In genomic region chr7:40067378-40067777, GRCm38 (mm10) we compare ENCODE assay signal across 24 mouse cellular contexts.
"Had no signal": no experiment of that assay in that cellular context is flagged by ENCODE, and none has a peak within 500 bp of the region (broad histone marks: within the 10 kb centered on the region; RNA-seq: fewer than 3 reads in every experiment).

No protein-coding gene starts in this region.

- H3K9ac ChIP-seq: heart, embryonic 13.5 days; heart, embryonic 15.5 days; hindbrain, embryonic 12.5 days; hindbrain, embryonic 14.5 days; intestine, embryonic 15.5 days; limb, embryonic 13.5 days; limb, embryonic 15.5 days; liver, embryonic 12.5 days; liver, embryonic 14.5 days had no signal

- H3K4me2 ChIP-seq: heart, embryonic 13.5 days; heart, embryonic 15.5 days; hindbrain, embryonic 12.5 days; hindbrain, embryonic 14.5 days; intestine, embryonic 15.5 days; limb, embryonic 13.5 days; limb, embryonic 15.5 days; liver, embryonic 12.5 days had no signal

- H3K27ac ChIP-seq: heart, embryonic 10.5 days; heart, embryonic 13.5 days; heart, embryonic 15.5 days; hindbrain, embryonic 10.5 days; hindbrain, embryonic 12.5 days; hindbrain, embryonic 14.5 days; intestine, embryonic 15.5 days; limb, embryonic 13.5 days; limb, embryonic 15.5 days; liver, embryonic 12.5 days; liver, embryonic 14.5 days had no signal

- DNase-seq: gastrocnemius, postnatal 14 days; heart, postnatal 14 days; heart, postnatal 4 days; kidney, adult 18-20 months; kidney, adult 8-10 months; kidney, postnatal 14 days; layer of hippocampus, adult 9-11 months; layer of hippocampus, postnatal 36 days; left cerebral cortex, postnatal 4 days had no signal

- H3K27me3 ChIP-seq: heart, embryonic 13.5 days; heart, embryonic 15.5 days; hindbrain, embryonic 12.5 days; intestine, embryonic 15.5 days; limb, embryonic 13.5 days; limb, embryonic 15.5 days; liver, embryonic 12.5 days had no signal

- H3K4me1 ChIP-seq: heart, embryonic 10.5 days; heart, embryonic 13.5 days; heart, embryonic 15.5 days; hindbrain, embryonic 10.5 days; hindbrain, embryonic 12.5 days; intestine, embryonic 15.5 days; limb, embryonic 13.5 days; limb, embryonic 15.5 days; liver, embryonic 12.5 days had no signal

- H3K9me3 ChIP-seq: heart, embryonic 10.5 days; heart, embryonic 13.5 days; heart, embryonic 15.5 days; hindbrain, embryonic 10.5 days; hindbrain, embryonic 12.5 days; intestine, embryonic 15.5 days; limb, embryonic 13.5 days; limb, embryonic 15.5 days; liver, embryonic 12.5 days had no signal

- H3K36me3 ChIP-seq: heart, embryonic 10.5 days; heart, embryonic 13.5 days; heart, embryonic 15.5 days; hindbrain, embryonic 10.5 days; hindbrain, embryonic 12.5 days; intestine, embryonic 15.5 days; limb, embryonic 13.5 days; limb, embryonic 15.5 days; liver, embryonic 12.5 days had no signal

- H3K4me3 ChIP-seq: heart, embryonic 10.5 days; heart, embryonic 13.5 days; heart, embryonic 15.5 days; hindbrain, embryonic 10.5 days; hindbrain, embryonic 12.5 days; intestine, embryonic 15.5 days; limb, embryonic 13.5 days; limb, embryonic 15.5 days; liver, embryonic 12.5 days had no signal

- ATAC-seq: forebrain, embryonic 16.5 days; hindbrain, embryonic 16.5 days; inflammation-experienced regulatory T-cells, adult 6 months; intestine, embryonic 15.5 days; intestine, postnatal 0 days; liver, embryonic 12.5 days had no signal
